10 mouse cellular contexts compared by ENCODE assay signal in genomic region chr14:123843675-123844425, GRCm38 (mm10).
DNase-seq lines count a peak whose midpoint lies in the region; ATAC-seq lines count a peak whose summit lies in the region.
"Had no signal": no experiment of that assay in that cellular context is flagged by ENCODE, and none has a peak within 500 bp of the region (broad histone marks: within the 10 kb centered on the region; RNA-seq: fewer than 3 reads in every experiment).

No protein-coding gene starts in this region.

- intact Hi-C loops in left cerebral cortex, postnatal 4 days (cut with DNase I), result no loop called here

- no peaks in the 10 kb centered on the region for H3K9me3 ChIP-seq in neural tube, embryonic 11.5 days (ENCODE audit: control insufficient read depth, low read length)
- no peaks in the 10 kb centered on the region for H3K9me3 ChIP-seq in hindbrain, embryonic 13.5 days

- no peak overlapping the region for H3K4me3 ChIP-seq in neural tube, embryonic 11.5 days (ENCODE audit: low read depth, low read length)
- H3K4me3 ChIP-seq in hindbrain, embryonic 13.5 days, result no peak overlapping the region

- H3K27ac ChIP-seq in neural tube, embryonic 11.5 days (ENCODE audit: low read depth, low read length), result no peak overlapping the region
- no peak overlapping the region for H3K27ac ChIP-seq in hindbrain, embryonic 13.5 days

- H3K27me3 ChIP-seq in neural tube, embryonic 11.5 days (ENCODE audit: control insufficient read depth, insufficient read depth, low read length), result no peaks in the 10 kb centered on the region
- no peaks in the 10 kb centered on the region for H3K27me3 ChIP-seq in hindbrain, embryonic 13.5 days

- H3K9ac ChIP-seq in neural tube, embryonic 11.5 days (ENCODE audit: low read length), result no peak overlapping the region
- no peak overlapping the region for H3K9ac ChIP-seq in hindbrain, embryonic 13.5 days

- no peak overlapping the region for H3K4me2 ChIP-seq in neural tube, embryonic 11.5 days (ENCODE audit: low read depth)
- H3K4me2 ChIP-seq in hindbrain, embryonic 13.5 days, result no peak overlapping the region

- DNase-seq in neural tube, embryonic 11.5 days (ENCODE audit: low spot score), result peak; percentile 39
- no peak for DNase-seq in neural tube, embryonic 10.5 days (ENCODE audit: extremely low spot score, low spot score)
- DNase-seq in left cerebral cortex, postnatal 4 days, result peak; percentile 3
- DNase-seq in right cerebral cortex, postnatal 36 days (ENCODE audit: low spot score in 2 of 2), result peak; percentile 6 to 7
- no peak for DNase-seq in thymus, postnatal 25 days
- no peak for DNase-seq in thymus, postnatal 14 days
- no peak for DNase-seq in heart, adult 8-10 months (ENCODE audit: low spot score)
- DNase-seq: lung, adult 18-20 months; thymus, adult 18-20 months had no signal

- H3K36me3 ChIP-seq in neural tube, embryonic 11.5 days (ENCODE audit: control insufficient read depth, insufficient read depth, low read length), result no peaks in the 10 kb centered on the region
- no peaks in the 10 kb centered on the region for H3K36me3 ChIP-seq in hindbrain, embryonic 13.5 days

- no peaks in the 10 kb centered on the region for H3K4me1 ChIP-seq in neural tube, embryonic 11.5 days (ENCODE audit: control insufficient read depth, insufficient read depth, low read length)
- no peaks in the 10 kb centered on the region for H3K4me1 ChIP-seq in hindbrain, embryonic 13.5 days (replicated peaks)

- WGBS in neural tube, embryonic 11.5 days, result 62% methylated on average over 8 of the region's 8 CpGs
- 47% methylated on average over 8 of the region's 8 CpGs for WGBS in hindbrain, embryonic 13.5 days

- ATAC-seq in neural tube, embryonic 11.5 days (ENCODE audit: insufficient read depth, low FRiP score, low TSS enrichment), result no peak; the same call in 1 of the 2 replicates
- peak; percentile 88 for ATAC-seq in hindbrain, embryonic 13.5 days (ENCODE audit: low FRiP score)

Comparison
In these comparisons a context has a peak if more than half of its experiments do, and no peak if none do; other contexts are left out.
1. DNase-seq: peak in neural tube, embryonic 11.5 days (single experiment), left cerebral cortex, postnatal 4 days (single experiment) and right cerebral cortex, postnatal 36 days (2 of 2); none in neural tube, embryonic 10.5 days (single experiment), thymus, postnatal 25 days (single experiment), thymus, postnatal 14 days (single experiment) and heart, adult 8-10 months (single experiment).